Mouse (Mus musculus) left cerebral cortex, postnatal 4 days (tissue): ENCODE results near the gene Strip2. TPM values are rescaled to one million over a fixed set of nuclear protein-coding genes. Genes with fewer than 3 reads are reported as not detected.

Source experiments
- DNase-seq: peaks from one replicate; pipeline ENCODE4 v3.0.0-alpha.2; 2022
- intact Hi-C: fragments of 180-260 bp; cut with DNase I; formaldehyde crosslinking; loops from one replicate; pipeline ENCODE4 v1.15.1; 2025
- total RNA-seq, 2 experiments: library from RNA; stranded (reverse); gene quantifications; 2 replicates each; pipeline ENCODE4 v1.2.3; 2021

Gene Strip2
- total RNA-seq, 2 experiments from 2014 or later, result 5.2 to 6.1 TPM

DNA sequence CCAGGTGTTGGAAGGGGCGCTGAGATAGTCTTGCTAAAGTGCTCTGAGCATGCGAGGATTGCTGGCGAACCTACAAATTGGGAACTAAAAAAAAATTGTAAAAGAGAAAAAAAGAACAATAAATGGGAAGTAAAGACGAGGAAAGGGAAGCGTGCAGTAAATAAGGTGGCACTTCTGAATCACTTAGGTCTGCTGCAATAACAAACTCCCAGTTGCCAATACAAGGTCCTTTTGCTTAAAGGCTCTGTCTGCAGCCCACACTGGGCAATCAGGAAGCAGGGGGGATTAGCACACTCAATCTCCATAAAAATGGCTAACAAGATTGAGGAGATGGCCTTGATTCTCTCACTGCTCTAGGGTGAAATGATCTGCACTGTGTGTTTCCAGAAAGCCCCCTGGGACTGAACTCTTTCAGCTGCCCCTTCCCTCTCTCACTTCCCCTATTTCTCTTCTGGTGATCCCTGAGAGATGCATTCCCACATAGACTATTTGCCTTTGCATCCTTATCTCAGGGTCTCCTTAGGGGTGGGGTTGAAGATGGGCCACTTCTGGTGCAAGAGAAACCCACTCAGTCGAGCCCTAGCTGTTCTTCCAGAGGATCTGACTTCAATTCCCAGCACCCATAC is 8.9 kb downstream of the Strip2 start:
- intact Hi-C loops, result no loop called here
- DNase-seq, result no peak

DNA sequence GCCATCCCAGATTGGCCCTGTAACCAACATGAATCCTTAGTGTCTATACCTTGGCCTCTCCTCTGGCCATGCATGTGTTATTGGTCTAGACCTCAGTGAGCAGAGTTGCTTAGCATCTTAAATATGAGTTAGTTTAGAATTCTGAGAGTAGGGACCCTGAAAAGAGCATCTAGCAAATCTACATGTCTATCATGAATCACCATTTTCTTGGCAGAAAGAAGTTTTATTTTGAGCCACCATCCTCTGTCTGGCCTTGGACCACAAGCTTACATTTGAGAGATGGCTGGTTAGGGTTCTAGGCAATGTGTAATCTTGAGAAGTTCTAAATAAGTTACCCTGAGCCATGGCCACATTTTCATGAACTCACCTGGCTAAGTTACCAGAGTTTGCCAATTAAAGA is 13.3 kb downstream of the Strip2 start:
- intact Hi-C loops, result no loop called here
- no peak for DNase-seq

DNA sequence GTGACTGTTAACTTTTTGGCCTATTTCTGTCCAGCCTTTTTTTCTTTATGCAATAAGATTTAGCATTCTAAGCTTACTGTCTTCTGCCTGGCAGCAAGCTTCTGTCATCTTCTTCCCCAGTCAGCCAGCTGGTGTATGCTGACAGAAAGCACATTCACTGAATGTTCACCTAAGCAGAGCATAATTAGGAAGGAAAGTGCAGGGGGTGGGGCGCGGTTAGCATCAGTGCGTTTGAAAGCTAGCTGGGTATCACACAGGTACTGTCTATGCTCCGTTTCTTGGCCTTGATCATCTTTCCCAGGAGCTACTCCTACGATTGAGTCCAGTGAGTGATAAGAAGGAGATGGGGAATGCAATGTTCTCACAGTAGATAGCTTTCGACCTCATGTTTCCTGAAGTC is 13.9 kb downstream of the Strip2 start:
- intact Hi-C loops, result no loop called here
- DNase-seq, result no peak

DNA sequence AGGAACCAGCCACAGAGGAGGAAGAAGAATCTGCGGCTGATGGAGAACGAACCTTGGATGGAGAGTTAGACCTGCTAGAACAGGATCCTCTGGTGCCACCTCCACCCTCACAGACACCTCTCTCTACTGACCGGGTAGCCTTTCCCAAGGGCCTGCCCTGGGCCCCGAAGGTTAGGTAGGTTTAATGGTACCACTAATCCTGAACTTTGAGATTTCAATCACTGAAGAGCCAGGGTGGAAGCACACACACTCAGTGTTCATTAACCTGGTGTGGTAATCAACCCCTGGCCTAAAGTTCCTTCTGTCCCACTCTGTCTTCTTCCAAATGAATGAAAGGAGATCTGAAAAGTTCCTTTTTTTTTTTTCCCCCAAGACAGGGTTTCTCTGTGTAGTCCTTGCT is 14.4 kb downstream of the Strip2 start:
- no peak for DNase-seq
- intact Hi-C loops, result no loop called here

DNA sequence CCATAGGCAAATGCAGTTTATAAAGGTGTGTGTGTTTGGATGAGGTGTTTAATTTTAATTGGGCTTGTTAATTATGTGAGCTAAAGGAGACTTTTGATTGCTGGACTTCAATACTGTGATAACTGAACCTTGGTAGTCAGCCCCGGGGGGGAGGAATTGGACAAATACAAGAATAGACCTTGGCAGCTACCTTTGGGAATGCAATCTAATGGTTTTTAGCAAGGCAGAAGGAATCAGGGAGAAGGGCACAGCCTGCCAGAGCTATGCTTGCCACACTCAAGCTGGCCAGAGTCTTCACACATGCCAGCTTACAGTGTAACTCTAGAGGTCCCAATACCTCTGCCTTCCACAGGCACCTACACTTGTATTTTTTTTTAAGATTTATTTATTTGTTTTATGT is 18.9 kb downstream of the Strip2 start:
- no peak for DNase-seq
- intact Hi-C loops, result no loop called here

DNA sequence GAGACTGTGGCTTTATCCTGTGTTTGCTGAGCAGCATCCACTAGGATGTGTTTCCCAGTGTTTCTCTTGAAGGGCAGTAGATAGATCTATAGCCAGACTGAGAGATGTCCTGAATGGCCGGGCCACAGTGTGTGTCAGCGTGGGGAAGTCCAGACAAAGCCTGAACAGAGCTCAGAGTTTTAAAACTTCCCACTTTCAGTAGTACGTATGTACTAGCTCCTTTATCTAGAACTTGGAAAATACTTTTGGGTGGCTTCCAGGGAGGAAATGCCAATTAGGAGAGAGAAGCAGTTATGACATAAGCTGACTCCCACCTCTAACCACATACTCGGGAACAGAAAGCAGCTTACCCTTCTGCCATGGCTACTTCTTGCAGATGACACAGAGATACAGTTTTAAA is 23.6 kb downstream of the Strip2 start:
- intact Hi-C loops, result no loop called here
- DNase-seq, result no peak

DNA sequence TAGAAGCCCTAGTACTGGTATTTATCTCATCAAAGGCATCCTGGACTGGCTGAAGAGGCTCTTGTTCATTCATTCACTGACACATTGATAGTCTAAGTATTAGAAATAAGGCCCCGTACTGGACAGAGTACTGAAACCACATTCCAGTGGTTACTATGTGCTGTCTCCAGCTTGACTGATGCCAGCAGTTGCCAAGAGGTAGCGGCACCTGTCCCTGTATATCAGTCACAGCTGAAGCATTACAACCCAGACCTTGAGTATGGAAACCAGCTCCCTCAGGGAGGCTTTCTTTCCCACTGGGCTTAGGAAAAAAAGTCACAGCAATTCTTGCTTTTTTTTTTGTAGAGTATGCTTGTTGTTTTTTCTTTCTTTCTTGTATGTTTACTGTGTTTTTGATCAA is 24.2 kb downstream of the Strip2 start:
- no peak for DNase-seq
- intact Hi-C loops, result no loop called here

DNA sequence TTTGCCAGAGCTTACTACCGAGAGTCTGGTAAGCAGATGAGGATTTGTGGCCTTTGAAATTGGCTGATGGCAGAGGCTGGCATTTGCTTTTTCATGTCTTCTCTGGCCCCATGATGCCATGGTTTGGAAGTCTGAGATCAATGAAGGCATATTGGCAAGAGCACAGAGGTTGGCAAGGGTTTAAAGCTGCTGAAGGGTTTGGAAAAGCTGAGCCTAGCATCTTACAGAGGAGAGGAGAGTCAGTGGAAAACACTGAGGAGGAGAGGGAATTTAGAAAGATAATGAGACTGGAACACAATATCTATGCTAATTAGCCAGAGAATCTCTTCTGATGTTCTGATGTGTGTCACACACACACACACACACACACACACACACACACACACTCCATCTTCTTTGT is 27.7 kb downstream of the Strip2 start:
- DNase-seq, result no peak
- intact Hi-C loops, result no loop called here

DNA sequence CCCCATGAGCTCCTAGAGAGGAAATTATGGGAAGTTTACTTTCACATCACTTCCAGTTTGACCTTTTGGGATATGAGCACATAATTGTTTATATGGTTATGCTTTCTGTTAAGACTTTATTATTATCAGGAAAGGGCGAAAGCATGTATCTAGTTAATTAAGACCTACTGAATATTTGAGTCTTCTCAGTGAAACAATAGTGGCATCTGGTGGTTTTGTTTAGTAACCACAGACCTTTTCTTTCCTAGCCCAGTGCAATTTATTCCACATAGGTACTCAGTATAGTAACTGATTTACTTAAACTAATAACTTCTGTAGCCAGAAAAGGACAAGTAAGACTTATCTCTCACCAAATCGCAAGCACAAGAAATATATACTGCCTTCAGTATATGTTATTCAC is 29.8 kb downstream of the Strip2 start:
- intact Hi-C loops, result no loop called here
- DNase-seq, result no peak

DNA sequence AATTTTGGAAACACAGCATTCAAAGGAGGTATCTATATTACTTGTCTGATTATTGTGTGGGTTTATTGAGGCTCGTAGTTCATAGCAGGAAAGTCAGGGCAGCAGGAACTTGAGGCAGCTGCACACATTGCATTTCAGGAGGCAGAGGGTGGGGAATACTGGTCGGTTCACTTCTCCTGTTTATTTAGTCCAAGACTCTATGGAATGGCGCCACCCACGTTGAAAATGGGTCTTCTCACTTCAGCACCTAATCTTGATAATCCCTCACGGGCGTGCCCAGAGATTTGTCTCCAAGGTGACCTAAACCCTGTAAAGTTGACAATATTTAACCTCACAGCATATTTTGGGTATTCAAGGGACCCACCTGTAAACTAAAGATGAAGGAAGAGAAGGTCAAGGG is 31.0 kb downstream of the Strip2 start:
- DNase-seq, result no peak
- intact Hi-C loops, result no loop called here

DNA sequence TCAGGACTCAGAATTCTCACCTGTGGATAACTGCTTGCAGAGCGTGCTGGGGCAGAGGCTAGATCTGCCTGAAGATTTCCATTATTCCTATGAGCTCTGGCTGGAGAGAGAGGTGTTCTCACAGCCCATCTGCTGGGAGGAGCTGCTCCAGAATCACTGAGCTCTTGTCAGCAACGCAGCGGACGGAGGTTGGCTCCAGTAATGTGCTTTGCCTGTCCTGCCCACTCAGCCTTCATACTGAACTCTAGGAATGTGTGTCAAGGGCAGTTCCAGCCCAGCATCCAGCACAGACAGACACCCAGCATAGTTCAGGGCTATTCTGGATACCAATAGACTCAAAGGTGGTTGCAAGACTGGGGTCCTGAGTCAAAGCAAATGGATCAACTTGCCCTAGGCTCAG is 39.9 kb downstream of the Strip2 start:
- DNase-seq, result no peak
- intact Hi-C loops, result no loop called here

DNA sequence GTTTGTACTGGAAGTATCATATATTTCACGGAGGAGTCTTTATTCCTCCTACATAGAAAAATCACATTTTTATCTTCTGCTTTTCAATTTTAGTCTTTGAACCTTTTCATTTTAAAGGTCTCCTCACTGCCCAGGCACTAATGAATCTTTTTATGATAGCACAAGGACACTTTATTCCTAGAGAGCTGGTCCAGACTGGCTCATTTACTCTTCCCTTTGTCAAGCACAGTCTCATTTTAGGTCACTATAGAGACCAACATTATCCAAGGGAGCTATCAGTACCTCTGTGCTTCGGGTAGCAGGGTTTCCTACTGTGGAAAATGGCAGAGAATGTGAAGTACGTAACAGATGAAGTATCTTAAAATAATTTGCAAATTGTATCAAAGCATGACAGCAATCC is 41.9 kb downstream of the Strip2 start:
- no peak for DNase-seq

DNA sequence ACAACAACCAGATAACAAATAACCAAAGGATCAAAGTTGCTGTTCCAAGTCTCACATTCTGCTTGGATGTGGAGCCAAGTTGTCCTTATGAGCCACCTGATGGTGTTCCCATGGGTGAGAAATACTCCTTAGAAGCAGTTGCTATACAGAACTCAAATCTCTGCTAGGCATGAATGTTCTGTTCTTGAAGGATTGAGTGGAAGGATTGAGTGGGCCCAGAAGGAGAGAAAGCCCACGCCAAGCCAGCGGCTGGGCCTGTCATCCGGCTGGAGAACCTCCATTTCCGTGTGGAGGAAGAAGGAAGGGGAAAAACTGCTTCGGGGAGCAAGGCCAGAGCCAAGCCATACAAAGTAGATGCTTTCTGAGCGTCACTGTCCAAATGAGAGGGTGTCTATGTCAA is 44.3 kb downstream of the Strip2 start:
- intact Hi-C loops, result no loop called here
- DNase-seq, result no peak

More for the DNA sequence above, 41.9 kb downstream of the Strip2 start:
- intact Hi-C loops, result no loop called here

DNA sequence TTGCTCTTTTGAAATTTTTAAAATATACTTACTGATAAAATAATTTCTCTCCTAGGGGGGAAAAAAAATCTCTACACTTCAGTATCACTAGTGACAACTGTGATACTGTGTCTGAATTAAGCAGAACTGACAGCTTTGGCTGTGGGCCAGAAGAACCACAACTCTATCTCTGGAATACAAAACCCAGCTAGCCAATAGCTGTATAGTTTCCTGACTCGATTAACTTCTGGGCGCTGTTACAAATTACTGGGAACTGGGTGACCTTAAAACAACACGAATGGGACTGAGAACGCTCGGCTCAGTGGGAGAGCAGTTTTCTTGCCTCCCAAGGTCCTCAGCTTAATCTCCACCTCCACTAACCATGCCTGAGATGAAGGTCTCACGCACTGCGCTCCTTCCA is 51.1 kb downstream of the Strip2 start:
- intact Hi-C loops, result no loop called here
- DNase-seq, result peak; percentile 39

DNA sequence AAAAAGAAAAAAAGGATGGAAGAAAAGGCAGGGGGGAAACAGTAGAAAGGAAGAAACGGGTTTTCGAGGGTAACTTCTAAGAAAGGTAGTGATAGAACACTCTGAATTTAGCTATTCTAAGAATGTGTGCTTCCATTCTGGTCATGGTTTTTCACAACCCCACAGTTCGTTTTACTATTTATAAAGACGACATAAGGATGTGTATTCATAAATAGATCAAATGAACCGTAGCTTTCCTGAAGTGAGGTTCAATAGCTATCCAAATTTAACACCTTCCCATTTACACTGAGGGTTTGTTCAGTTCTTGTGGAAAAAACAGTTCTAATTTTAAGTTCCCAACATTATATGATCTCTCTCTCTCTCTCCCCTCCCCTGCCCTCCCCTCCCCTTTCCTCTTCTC is 56.5 kb downstream of the Strip2 start:
- intact Hi-C loops, result no loop called here
- DNase-seq, result no peak

DNA sequence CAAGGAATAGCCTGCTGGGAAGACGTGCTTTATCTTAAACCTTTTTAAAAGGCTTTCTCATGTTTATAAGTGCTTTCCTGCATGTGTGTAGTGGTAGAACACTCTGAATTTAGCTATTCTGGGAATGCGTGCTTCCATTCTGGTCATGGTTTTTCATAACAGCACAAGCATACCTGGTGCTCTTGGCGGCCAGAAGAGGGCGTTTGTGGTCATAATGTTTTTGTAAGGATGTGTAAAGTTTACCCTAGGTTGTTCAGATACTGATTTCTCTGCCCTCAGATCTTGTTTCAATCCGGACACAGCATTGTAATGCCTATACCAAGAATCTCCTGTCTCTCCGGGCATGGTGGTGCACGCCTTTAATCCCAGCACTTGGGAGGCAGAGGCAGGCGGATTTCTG is 58.0 kb downstream of the Strip2 start:
- no peak for DNase-seq
- intact Hi-C loops, result no loop called here

DNA sequence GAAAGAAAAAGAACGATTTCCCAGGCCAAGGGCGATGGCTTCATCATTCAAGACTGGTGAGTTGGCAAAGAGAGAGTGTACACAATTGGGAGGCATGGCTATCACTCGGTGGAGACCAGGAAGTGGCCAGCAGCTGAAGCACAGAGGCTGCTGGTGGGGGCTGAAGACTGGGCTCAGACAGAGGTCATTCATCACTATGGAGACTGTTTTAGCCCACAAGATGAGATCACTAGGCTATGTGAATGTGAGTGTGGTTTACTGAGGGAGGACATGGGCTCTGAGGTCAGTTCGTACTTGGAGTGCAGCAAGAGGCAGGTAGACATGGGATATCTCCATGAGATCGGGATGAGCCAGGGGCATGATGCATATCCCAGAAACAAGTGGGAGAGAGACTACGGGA is 63.6 kb downstream of the Strip2 start:
- intact Hi-C loops, result no loop called here
- no peak for DNase-seq

DNA sequence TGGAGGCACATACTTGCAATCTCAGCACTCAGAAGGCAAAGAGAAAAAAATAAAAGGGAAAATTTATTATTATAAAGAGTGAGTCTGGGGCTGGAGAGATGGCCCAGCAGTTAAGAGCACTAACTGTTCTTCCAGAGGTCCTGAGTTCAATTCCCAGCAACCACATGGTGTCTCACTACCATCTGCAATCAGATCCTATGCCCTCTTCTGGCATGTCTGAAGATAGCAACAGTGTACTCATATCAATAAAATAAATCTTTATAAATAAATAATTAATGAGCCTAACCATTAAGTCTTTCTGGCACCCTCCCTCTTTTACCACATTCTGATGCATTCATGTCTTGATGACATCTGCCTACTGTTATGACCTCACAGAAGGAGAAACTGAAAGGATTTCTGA is 65.0 kb downstream of the Strip2 start:
- intact Hi-C loops, result no loop called here
- DNase-seq, result no peak

DNA sequence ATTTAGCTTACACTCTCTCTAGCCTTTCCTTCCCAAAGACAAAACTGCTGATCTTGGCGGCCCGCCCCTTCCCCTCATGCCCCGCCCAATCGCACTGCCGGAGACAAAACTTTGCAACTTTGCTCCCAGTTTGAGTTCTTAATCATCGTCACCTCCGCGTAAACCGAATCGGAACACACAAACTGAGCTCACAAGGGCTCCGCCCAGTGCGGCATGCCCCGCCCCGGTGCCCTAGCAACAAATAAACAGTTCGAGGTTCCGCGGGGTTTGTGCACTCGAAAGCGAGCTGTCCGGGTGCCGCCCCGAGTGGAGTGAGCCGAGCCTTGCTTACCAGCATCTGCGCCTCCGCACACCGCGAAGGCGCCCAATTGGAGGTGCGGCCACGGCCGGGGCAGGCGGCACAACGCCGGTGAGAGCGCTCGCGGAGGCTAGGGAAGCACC is 68.3 kb downstream of the Strip2 start:
- peak; percentile 48 for DNase-seq
- intact Hi-C loops, result no loop called here

DNA sequence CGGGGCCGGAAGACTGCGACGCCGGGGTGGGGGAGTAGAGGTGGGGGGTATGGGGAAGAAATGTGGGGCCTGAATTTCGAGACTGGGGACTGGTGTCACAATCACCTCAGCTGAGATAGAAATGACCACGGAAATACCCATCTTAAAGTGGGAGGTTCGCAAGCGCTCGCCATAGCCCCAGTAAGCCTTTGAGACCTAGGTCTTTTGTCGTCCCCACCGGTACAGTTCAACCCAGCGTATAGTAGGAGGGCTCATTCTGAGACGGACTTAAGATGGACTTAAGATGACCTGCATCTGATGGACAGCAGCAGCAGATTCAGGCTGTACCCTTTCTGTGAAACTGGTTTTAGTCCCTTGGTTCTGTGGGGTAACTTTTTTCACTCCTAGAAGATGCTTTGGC is 68.7 kb downstream of the Strip2 start:
- DNase-seq, result no peak
- intact Hi-C loops, result no loop called here

DNA sequence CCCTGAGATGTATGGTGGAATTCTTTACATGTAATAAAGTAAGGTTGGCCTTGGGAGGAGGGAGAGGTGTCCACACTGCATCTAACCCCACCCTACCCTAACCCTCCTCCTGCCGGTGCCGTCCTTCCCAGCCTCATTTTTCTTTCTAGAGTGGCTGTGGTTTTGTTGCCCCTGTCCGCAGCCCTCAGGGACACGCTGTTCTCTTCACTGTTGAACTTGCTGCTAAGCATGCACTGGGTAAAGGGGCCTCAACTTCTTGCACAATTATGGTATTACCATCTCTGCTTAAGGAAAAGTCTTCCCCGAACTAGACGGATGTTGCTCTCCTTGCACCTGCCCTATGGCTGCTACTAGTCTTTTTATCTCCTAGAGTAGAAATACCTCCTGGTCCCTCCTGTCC is 69.2 kb downstream of the Strip2 start:
- intact Hi-C loops, result no loop called here
- no peak for DNase-seq

DNA sequence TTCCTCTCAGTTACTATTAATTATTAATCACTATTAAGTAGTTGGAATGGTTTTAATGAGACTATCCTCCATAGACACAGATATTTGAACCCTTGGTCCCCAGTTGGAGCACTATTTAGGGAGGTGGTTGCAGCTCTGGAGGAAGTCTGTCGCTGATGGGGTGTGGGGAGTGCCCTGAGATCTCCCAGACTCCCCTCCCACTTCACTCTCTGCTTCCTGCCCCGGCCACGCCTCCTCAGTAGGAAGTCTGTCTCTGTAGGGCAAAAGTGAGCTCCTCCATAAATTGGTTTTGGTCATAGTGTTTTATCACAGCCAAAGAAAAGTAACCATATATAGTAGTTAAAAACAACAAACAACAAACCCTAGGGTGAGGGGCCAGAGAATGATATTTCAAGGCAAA is 70.4 kb downstream of the Strip2 start:
- no peak for DNase-seq
- intact Hi-C loops, result no loop called here

DNA sequence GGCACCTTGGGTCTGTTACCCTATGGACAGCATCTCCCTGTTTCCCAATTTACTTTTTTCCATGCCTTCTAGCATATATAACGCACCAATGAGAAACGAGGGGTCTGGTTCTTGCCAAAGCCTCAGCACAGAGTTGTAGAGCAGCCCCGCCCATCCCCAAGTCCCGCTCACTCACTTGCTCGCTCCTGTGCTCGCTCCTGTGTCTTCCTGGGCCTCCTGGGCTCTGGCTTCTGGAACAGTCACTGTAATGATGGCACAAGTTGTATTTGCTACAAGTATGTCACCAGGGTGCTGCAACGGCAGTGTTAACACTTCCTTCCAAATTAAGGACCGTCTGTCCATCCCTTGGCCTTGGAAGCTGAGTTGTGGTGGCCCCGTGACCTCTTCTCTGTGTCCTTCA is 81.3 kb downstream of the Strip2 start:
- DNase-seq, result no peak
- intact Hi-C loops, result no loop called here

DNA sequence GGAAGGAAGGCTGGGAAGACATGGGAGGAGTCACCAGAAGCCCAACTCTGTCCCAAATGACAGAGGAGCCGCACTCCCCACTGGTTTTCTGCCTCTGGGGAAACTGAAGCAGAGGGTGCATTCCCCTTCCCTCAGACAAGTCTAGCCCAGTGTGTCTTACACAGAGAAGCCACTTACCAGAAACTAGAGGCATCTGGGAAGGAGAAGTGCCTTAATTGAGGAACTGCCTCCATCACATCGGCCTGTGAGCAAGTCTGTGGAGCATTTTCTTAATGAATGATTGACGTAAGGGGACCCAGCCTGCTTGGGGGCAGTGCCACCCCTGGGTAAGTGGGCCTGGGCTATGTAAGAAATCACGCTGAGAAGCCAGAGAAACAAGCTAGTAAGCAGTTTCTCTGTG is 82.0 kb downstream of the Strip2 start:
- intact Hi-C loops, result no loop called here
- no peak for DNase-seq
